Mouse (Mus musculus) small intestine, adult 2 months (tissue): ENCODE data around the gene Rptor.

Experiments
- CTCF ChIP-seq: fragments of 200-500 bp; IDR thresholded peaks from 2 replicates; pipeline ENCODE4 v1.5.1; 2012; ENCODE audit warnings: low read depth, mild to moderate bottlenecking, control low read depth, inconsistent platforms, low read length, moderate library complexity, mixed read lengths; ENCODE audit not compliant: insufficient replicate concordance, insufficient read length; ENCODE audit errors: extremely low read depth
- POLR2A ChIP-seq: fragments of 200-500 bp; IDR thresholded peaks from 2 replicates; pipeline ENCODE4 v1.6.1; 2012; ENCODE audit warnings: low read depth, mild to moderate bottlenecking, control low read depth, inconsistent platforms, low read length, moderate library complexity

DNA sequence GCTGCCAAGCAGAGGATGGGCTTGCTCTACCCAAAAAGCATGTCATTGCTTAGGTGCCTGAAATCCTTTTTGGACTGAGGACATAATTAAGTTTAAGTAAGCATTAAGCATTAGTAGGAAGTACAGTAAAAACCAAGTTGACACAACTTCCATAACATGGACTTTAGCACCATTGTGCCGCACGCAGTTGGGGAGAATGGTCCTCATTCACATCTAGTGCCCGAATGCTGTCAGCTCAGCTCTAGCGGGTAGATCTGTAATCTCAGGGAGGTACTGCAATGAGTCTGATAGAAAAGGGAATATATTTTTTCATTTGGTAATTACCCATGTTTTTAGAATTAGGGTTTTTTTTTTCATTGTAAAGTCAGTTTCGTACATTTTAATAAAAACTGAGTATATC, 155.5 kb downstream of the Rptor start:
- TF ChIP-seq POLR2A, result no peak
- no peak for TF ChIP-seq CTCF
